Mouse (Mus musculus): Measurements from ENCODE around the gene Mical3. TPM values are rescaled to one million over a fixed set of nuclear protein-coding genes. Genes with fewer than 3 reads are reported as not detected.

Gene Mical3
- total and polyA plus RNA-seq, 2 experiments, result 5.8 to 7.9 TPM

GRCm38 (mm10) chr6:121002952-121003351, 127.8 kb downstream of the Mical3 start:
- peaks cover 5% of the 10 kb centered on the region for H3K36me3 ChIP-seq (ENCODE audit: control insufficient read depth, insufficient read depth, low read length)
- H3K79me2 ChIP-seq (ENCODE audit: control insufficient read depth, insufficient read depth, low read length), result no peaks in the 10 kb centered on the region
- 91% methylated on average over 3 of the region's 3 CpGs for WGBS
- H3K4me1 ChIP-seq (ENCODE audit: control insufficient read depth, insufficient read depth, low read length), result no peaks in the 10 kb centered on the region
- no peak for TF ChIP-seq POLR2A (IDR thresholded peaks at IDR 0.05; ENCODE audit: extremely low read depth, insufficient read depth, low read length)
- no peaks in the 10 kb centered on the region for H3K27me3 ChIP-seq (ENCODE audit: control insufficient read depth, insufficient read depth, low read length)
- H3K27ac ChIP-seq (replicated peaks; ENCODE audit: insufficient read depth, low read depth, low read length), result no peak overlapping the region
- H3K4me3 ChIP-seq (ENCODE audit: insufficient read depth, low read depth, low read length), result no peak overlapping the region
- H3K9ac ChIP-seq (ENCODE audit: low read depth, low read length), result no peak overlapping the region
- no peak for DNase-seq (ENCODE audit: extremely low read depth, low read depth, low spot score)

- no peak for TF ChIP-seq POLR2A (IDR thresholded peaks at IDR 0.05; ENCODE audit: extremely low read depth, insufficient read depth, low read length)
- no peak for TF ChIP-seq CTCF (IDR thresholded peaks at IDR 0.05; ENCODE audit: low read depth, low read length)
- no peaks in the 10 kb centered on the region for H3K4me1 ChIP-seq (ENCODE audit: control insufficient read depth, insufficient read depth, low read length)
- no peak for DNase-seq (ENCODE audit: extremely low read depth, low read depth, low spot score)
Observed at GRCm38 (mm10) chr6:120999860-121000526, 130.8 kb downstream of the Mical3 start.

GRCm38 (mm10) chr6:120999087-120999486, 131.7 kb downstream of the Mical3 start:
- Histone ChIP-seq H3K27me3 (ENCODE audit: control insufficient read depth, insufficient read depth, low read length) (no peaks in the 10 kb centered on the region), H3K4me1 (ENCODE audit: control insufficient read depth, insufficient read depth, low read length) (no peaks in the 10 kb centered on the region), H3K27ac (replicated peaks; ENCODE audit: insufficient read depth, low read depth, low read length) (no peak overlapping the region), H3K79me2 (ENCODE audit: control insufficient read depth, insufficient read depth, low read length) (no peaks in the 10 kb centered on the region), H3K4me3 (ENCODE audit: insufficient read depth, low read depth, low read length) (no peak overlapping the region), H3K36me3 (ENCODE audit: control insufficient read depth, insufficient read depth, low read length) (peaks cover 7% of the 10 kb centered on the region), H3K9ac (ENCODE audit: low read depth, low read length) (no peak overlapping the region)
- WGBS, result 80% methylated on average over 5 of the region's 5 CpGs
- TF ChIP-seq POLR2A (IDR thresholded peaks at IDR 0.05; ENCODE audit: extremely low read depth, insufficient read depth, low read length) (no peak), CTCF (IDR thresholded peaks at IDR 0.05; ENCODE audit: low read depth, low read length) (no peak)
- no peak for DNase-seq (ENCODE audit: extremely low read depth, low read depth, low spot score)

More at GRCm38 (mm10) chr6:120999860-121000526, 130.8 kb downstream of the Mical3 start:
- Histone ChIP-seq H3K79me2 (ENCODE audit: control insufficient read depth, insufficient read depth, low read length) (no peaks in the 10 kb centered on the region), H3K27me3 (ENCODE audit: control insufficient read depth, insufficient read depth, low read length) (no peaks in the 10 kb centered on the region), H3K4me3 (ENCODE audit: insufficient read depth, low read depth, low read length) (no peak overlapping the region), H3K9ac (ENCODE audit: low read depth, low read length) (no peak overlapping the region), H3K36me3 (ENCODE audit: control insufficient read depth, insufficient read depth, low read length) (peaks cover 5% of the 10 kb centered on the region), H3K27ac (replicated peaks; ENCODE audit: insufficient read depth, low read depth, low read length) (no peak overlapping the region)
- 86% methylated on average over 8 of the region's 8 CpGs for WGBS

GRCm38 (mm10) chr6:120996607-120997006, 134.2 kb downstream of the Mical3 start:
- WGBS, result 91% methylated on average over 6 of the region's 6 CpGs
- H3K36me3 ChIP-seq (ENCODE audit: control insufficient read depth, insufficient read depth, low read length), result peaks cover 7% of the 10 kb centered on the region
- no peak for DNase-seq (ENCODE audit: extremely low read depth, low read depth, low spot score)

GRCm38 (mm10) chr6:120995541-120995940, 135.3 kb downstream of the Mical3 start:
- peaks cover 4% of the 10 kb centered on the region; the same call in 1 of the 2 replicates for H3K36me3 ChIP-seq (ENCODE audit: control insufficient read depth, insufficient read depth, low read length)
- H3K4me1 ChIP-seq (ENCODE audit: control insufficient read depth, insufficient read depth, low read length), result no peaks in the 10 kb centered on the region
- DNase-seq (ENCODE audit: extremely low read depth, low read depth, low spot score), result no peak
- no peaks in the 10 kb centered on the region for H3K79me2 ChIP-seq (ENCODE audit: control insufficient read depth, insufficient read depth, low read length)
- no peak for TF ChIP-seq POLR2A (IDR thresholded peaks at IDR 0.05; ENCODE audit: extremely low read depth, insufficient read depth, low read length)
- no peak for TF ChIP-seq CTCF (IDR thresholded peaks at IDR 0.05; ENCODE audit: low read depth, low read length)
- H3K27ac ChIP-seq (replicated peaks; ENCODE audit: insufficient read depth, low read depth, low read length), result no peak overlapping the region
- no peaks in the 10 kb centered on the region for H3K27me3 ChIP-seq (ENCODE audit: control insufficient read depth, insufficient read depth, low read length)
- 80% methylated on average over 9 of the region's 9 CpGs for WGBS
- no peak overlapping the region for H3K4me3 ChIP-seq (ENCODE audit: insufficient read depth, low read depth, low read length)
- no peak overlapping the region for H3K9ac ChIP-seq (ENCODE audit: low read depth, low read length)

More at GRCm38 (mm10) chr6:120996607-120997006, 134.2 kb downstream of the Mical3 start:
- Histone ChIP-seq H3K9ac (ENCODE audit: low read depth, low read length) (no peak overlapping the region), H3K27me3 (ENCODE audit: control insufficient read depth, insufficient read depth, low read length) (no peaks in the 10 kb centered on the region), H3K4me1 (ENCODE audit: control insufficient read depth, insufficient read depth, low read length) (no peaks in the 10 kb centered on the region), H3K4me3 (ENCODE audit: insufficient read depth, low read depth, low read length) (no peak overlapping the region), H3K79me2 (ENCODE audit: control insufficient read depth, insufficient read depth, low read length) (no peaks in the 10 kb centered on the region), H3K27ac (replicated peaks; ENCODE audit: insufficient read depth, low read depth, low read length) (no peak overlapping the region)
- TF ChIP-seq CTCF (IDR thresholded peaks at IDR 0.05; ENCODE audit: low read depth, low read length) (no peak), POLR2A (IDR thresholded peaks at IDR 0.05; ENCODE audit: extremely low read depth, insufficient read depth, low read length) (no peak)

- WGBS, result 87% methylated on average over 6 of the region's 6 CpGs
- TF ChIP-seq CTCF (IDR thresholded peaks at IDR 0.05; ENCODE audit: low read depth, low read length) (no peak), POLR2A (IDR thresholded peaks at IDR 0.05; ENCODE audit: extremely low read depth, insufficient read depth, low read length) (no peak)
- Histone ChIP-seq H3K27me3 (ENCODE audit: control insufficient read depth, insufficient read depth, low read length) (no peaks in the 10 kb centered on the region), H3K4me1 (ENCODE audit: control insufficient read depth, insufficient read depth, low read length) (no peaks in the 10 kb centered on the region), H3K4me3 (ENCODE audit: insufficient read depth, low read depth, low read length) (no peak overlapping the region), H3K9ac (ENCODE audit: low read depth, low read length) (no peak overlapping the region), H3K36me3 (ENCODE audit: control insufficient read depth, insufficient read depth, low read length) (peaks cover 2% of the 10 kb centered on the region; the same call in 1 of the 2 replicates), H3K27ac (replicated peaks; ENCODE audit: insufficient read depth, low read depth, low read length) (no peak overlapping the region), H3K79me2 (ENCODE audit: control insufficient read depth, insufficient read depth, low read length) (no peaks in the 10 kb centered on the region)
- DNase-seq (ENCODE audit: extremely low read depth, low read depth, low spot score), result no peak
Observed at GRCm38 (mm10) chr6:120991857-120992256, 138.9 kb downstream of the Mical3 start.

Data from liver, adult 2 months (tissue).